Mouse (Mus musculus) MEL (cell line): ENCODE measurements around the gene Smpd3.

ENCODE experiments used
- BHLHE40 ChIP-seq: IDR thresholded peaks from 2 replicates; pipeline ENCODE4 v1.6.1; 2012; ENCODE audit warnings: low read depth, mild to moderate bottlenecking, inconsistent platforms, low read length, improper control_type of control experiment, borderline replicate concordance
- CTCF ChIP-seq, 3 experiments: IDR thresholded peaks in 2 of 3; conservative IDR thresholded peaks in 1 of 3; 2 replicates each; pipeline ENCODE4 v1.5.1; 2011 to 2012; ENCODE audit warnings: low read length in 3 of 3, low read depth in 2 of 3, mild to moderate bottlenecking in 2 of 3, improper control_type of control experiment in 1 of 3, inconsistent platforms in 1 of 3, mixed read lengths in 1 of 3, moderate library complexity in 1 of 3; ENCODE audit not compliant: control insufficient read depth in 1 of 3, insufficient read depth in 1 of 3, poor library complexity in 1 of 3, severe bottlenecking in 1 of 3
- E2F4 ChIP-seq: IDR thresholded peaks from 2 replicates; pipeline ENCODE4 v1.6.1; 2011; ENCODE audit warnings: low read depth, low read length, improper control_type of control experiment, borderline replicate concordance
- ELF1 ChIP-seq: IDR thresholded peaks from 2 replicates; pipeline ENCODE4 v1.6.1; 2014; ENCODE audit warnings: low read depth, mild to moderate bottlenecking, inconsistent platforms, low read length, improper control_type of control experiment, moderate library complexity
- EP300 ChIP-seq, 2 experiments: IDR thresholded peaks; 2 replicates each; pipeline ENCODE4 v1.6.1; 2011; ENCODE audit warnings: improper control_type of control experiment in 2 of 2, low read length in 2 of 2, low read depth in 1 of 2, mild to moderate bottlenecking in 1 of 2
- GATA1 ChIP-seq: IDR thresholded peaks from 2 replicates; pipeline ENCODE4 v1.6.1; 2011; ENCODE audit warnings: low read depth, low read length, improper control_type of control experiment
- MYC ChIP-seq: IDR thresholded peaks from 2 replicates; pipeline ENCODE4 v1.6.1; 2011; ENCODE audit warnings: low read depth, mild to moderate bottlenecking, low read length, improper control_type of control experiment, moderate library complexity
- POLR2A ChIP-seq, 2 experiments: IDR thresholded peaks; 2 replicates each; pipeline ENCODE4 v1.6.1; 2011 to 2012; ENCODE audit warnings: low read length in 2 of 2, mild to moderate bottlenecking in 2 of 2, control low read depth in 1 of 2, improper control_type of control experiment in 1 of 2, low read depth in 1 of 2, moderate library complexity in 1 of 2; ENCODE audit not compliant: control insufficient read depth in 1 of 2, insufficient read depth in 1 of 2, poor library complexity in 1 of 2
- RCOR1 ChIP-seq: IDR thresholded peaks from 2 replicates; pipeline ENCODE4 v1.6.1; 2012; ENCODE audit warnings: low read depth, mild to moderate bottlenecking, inconsistent platforms, low read length, improper control_type of control experiment
- UBTF ChIP-seq: IDR thresholded peaks from 2 replicates; pipeline ENCODE4 v1.6.1; 2012; ENCODE audit warnings: low read depth, mild to moderate bottlenecking, inconsistent platforms, low read length, improper control_type of control experiment, moderate library complexity, borderline replicate concordance; ENCODE audit not compliant: insufficient read depth
- USF1 ChIP-seq: IDR thresholded peaks from 2 replicates; pipeline ENCODE4 v1.6.1; 2014; ENCODE audit warnings: low read depth, mild to moderate bottlenecking, inconsistent platforms, low read length, improper control_type of control experiment, moderate library complexity

- TF ChIP-seq GATA1 (no peak), E2F4 (no peak), CTCF (IDR thresholded peaks at IDR 0.05 in 2 of 3, conservative IDR thresholded peaks at IDR 0.05 in 1 of 3; ENCODE audit: control insufficient read depth in 1 of 3, insufficient read depth in 1 of 3, low read depth in 2 of 3, low read length in 3 of 3, poor library complexity in 1 of 3, severe bottlenecking in 1 of 3) (no peak), BHLHE40 (no peak), USF1 (no peak), MYC (no peak), EP300 (IDR thresholded peaks at IDR 0.05; ENCODE audit: low read depth in 1 of 2, low read length in 2 of 2) (no peak), UBTF (no peak), POLR2A (IDR thresholded peaks at IDR 0.05; ENCODE audit: control insufficient read depth in 1 of 2, insufficient read depth in 1 of 2, low read depth in 1 of 2, low read length in 2 of 2, poor library complexity in 1 of 2) (no peak), RCOR1 (no peak), ELF1 (no peak)
These were observed 48.3 kb downstream of the Smpd3 start for GRCm38 (mm10) chr8:106289464-106289863.
